Mouse (Mus musculus) intestine, postnatal 0 days (tissue): Measurements from ENCODE around the gene Nrp1. TPM values are rescaled to one million over a fixed set of nuclear protein-coding genes. Genes with fewer than 3 reads are reported as not detected.

Experiments
- ATAC-seq: fragments of 200-750 bp; cut with Nextera tagmentation; 2 replicates; pipeline ENCODE4 v1.8.0; 2017; ENCODE audit warnings: mild to moderate bottlenecking, moderate TSS enrichment, moderate library complexity
- H3K27ac ChIP-seq: fragments of 300-500 bp; sonication (generic); 2 replicates; pipeline ENCODE4 v1.5.1; 2014; ENCODE audit warnings: mild to moderate bottlenecking, low read depth, low read length, moderate library complexity
- H3K27me3 ChIP-seq: fragments of 300-500 bp; sonication (generic); replicated peaks from 2 replicates; pipeline ENCODE4 v1.6.1; 2014; ENCODE audit warnings: low read length, mixed read lengths; ENCODE audit not compliant: control insufficient read depth, insufficient read depth
- H3K36me3 ChIP-seq: fragments of 300-500 bp; sonication (generic); 2 replicates; pipeline ENCODE4 v1.6.1; 2014; ENCODE audit warnings: mild to moderate bottlenecking, moderate library complexity; ENCODE audit not compliant: control insufficient read depth, insufficient read depth
- H3K4me1 ChIP-seq: fragments of 300-500 bp; sonication (generic); replicated peaks from 2 replicates; pipeline ENCODE4 v1.6.1; 2014; ENCODE audit warnings: antibody characterized with exemption, low read length, mixed read lengths; ENCODE audit not compliant: control insufficient read depth, insufficient read depth
- H3K4me2 ChIP-seq: fragments of 300-500 bp; sonication (generic); replicated peaks from 2 replicates; pipeline ENCODE4 v1.6.1; 2014; ENCODE audit warnings: low read depth, mild to moderate bottlenecking, moderate library complexity
- H3K4me3 ChIP-seq: fragments of 300-500 bp; sonication (generic); 2 replicates; pipeline ENCODE4 v1.5.1; 2014; ENCODE audit warnings: low read depth, low read length
- H3K9ac ChIP-seq: fragments of 300-500 bp; sonication (generic); 2 replicates; pipeline ENCODE4 v1.6.1; 2014; ENCODE audit warnings: mild to moderate bottlenecking, low read depth, low read length
- H3K9me3 ChIP-seq: fragments of 300-500 bp; sonication (generic); 2 replicates; pipeline ENCODE4 v1.6.1; 2016; ENCODE audit warnings: mixed run types; ENCODE audit not compliant: control insufficient read depth
- CTCF ChIP-seq: sonication (generic); IDR thresholded peaks from 2 replicates; pipeline ENCODE4 v1.5.1; 2016; ENCODE audit warnings: low read depth, mild to moderate bottlenecking, control low read depth, antibody characterized with exemption, moderate library complexity
- WGBS: fragments of 180-500 bp; shearing (Covaris S2); extraction: QIAGEN DNeasy Blood & Tissue Kit; methylation state at CpG from one replicate; pipeline ENCODE4 v1.1.7; 2014; 5-methylcytosine and 5-hydroxymethylcytosine counted together
- polyA plus RNA-seq: library from polyadenylated mRNA; unstranded; fragments of >200 nt; fragmentation: Nextera tagmentation; extraction: Ambion mirVana; gene quantifications from 2 replicates; pipeline ENCODE4 v1.2.1, GENCODE M21; 2015

Gene Nrp1
- polyA plus RNA-seq, 1 experiment from 2014 or later: 15.7 TPM

DNA sequence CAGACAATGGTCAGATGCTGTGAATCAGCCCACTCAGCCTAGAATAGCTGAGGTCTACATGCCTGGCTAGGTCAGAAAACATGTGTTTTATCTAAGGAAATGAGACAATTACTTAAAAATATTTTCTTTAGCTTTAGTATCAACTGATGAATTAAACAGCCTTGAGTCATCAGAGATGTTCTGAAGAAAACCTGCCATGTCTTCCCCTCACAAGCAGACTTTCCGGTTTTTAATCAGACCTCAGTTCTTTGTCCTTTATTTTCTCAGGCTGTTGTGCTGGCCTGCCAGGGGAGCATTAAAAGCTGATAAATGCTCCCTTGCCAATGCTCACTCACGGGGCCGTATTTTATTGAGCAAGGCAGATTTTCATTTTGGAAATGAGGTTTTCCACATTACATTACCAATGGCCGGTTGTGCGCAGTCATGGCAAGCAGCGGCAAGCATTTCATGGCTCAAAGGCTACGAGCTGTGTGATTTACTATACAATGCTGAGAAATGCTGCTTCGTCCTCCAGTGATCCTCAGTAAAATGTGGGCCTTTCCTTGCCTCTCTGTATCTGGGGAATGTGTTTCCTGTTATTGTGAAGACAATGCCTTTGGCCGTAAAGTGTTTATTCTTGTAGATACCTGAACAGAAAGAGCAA, 92.1 kb downstream of the Nrp1 start:
- no peak for TF ChIP-seq CTCF

DNA sequence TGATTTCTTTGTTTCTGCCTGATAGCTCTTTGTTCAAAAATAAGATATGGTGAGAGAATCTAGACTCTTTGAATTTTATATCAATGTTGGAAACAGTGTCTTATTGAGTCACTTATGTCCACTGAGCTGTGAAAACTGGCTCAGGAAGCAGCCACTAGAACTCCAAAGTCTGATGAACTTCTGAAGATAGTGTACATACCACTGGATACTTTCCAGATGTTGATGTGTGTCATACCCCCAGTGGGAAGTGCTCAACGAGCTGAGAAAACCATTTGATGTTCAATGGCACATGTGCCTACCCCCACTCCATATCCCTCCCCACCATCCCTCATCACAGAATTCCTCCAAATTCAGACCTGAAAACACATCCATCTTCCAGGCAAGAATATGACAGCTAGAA, 92.7 kb downstream of the Nrp1 start:
- no peak overlapping the region for H3K27ac ChIP-seq
- H3K9ac ChIP-seq: no peak overlapping the region
- TF ChIP-seq CTCF: no peak
- H3K4me1 ChIP-seq: no peaks in the 10 kb centered on the region
- no peaks in the 10 kb centered on the region for H3K9me3 ChIP-seq
- no peak for ATAC-seq
- no peak overlapping the region for H3K4me2 ChIP-seq
- no peak overlapping the region for H3K4me3 ChIP-seq
- H3K36me3 ChIP-seq: no peaks in the 10 kb centered on the region
- WGBS: 46% methylated on average over 1 of the region's 1 CpGs
- no peaks in the 10 kb centered on the region for H3K27me3 ChIP-seq

More for the DNA sequence above, 92.1 kb downstream of the Nrp1 start:
- no peak overlapping the region for H3K9ac ChIP-seq
- no peak overlapping the region for H3K27ac ChIP-seq
- no peak overlapping the region for H3K4me2 ChIP-seq
- H3K9me3 ChIP-seq: no peaks in the 10 kb centered on the region
- WGBS: 69% methylated on average over 9 of the region's 9 CpGs
- H3K4me3 ChIP-seq: no peak overlapping the region
- no peaks in the 10 kb centered on the region for H3K4me1 ChIP-seq
- no peaks in the 10 kb centered on the region for H3K36me3 ChIP-seq
- H3K27me3 ChIP-seq: no peaks in the 10 kb centered on the region
- ATAC-seq: no peak

DNA sequence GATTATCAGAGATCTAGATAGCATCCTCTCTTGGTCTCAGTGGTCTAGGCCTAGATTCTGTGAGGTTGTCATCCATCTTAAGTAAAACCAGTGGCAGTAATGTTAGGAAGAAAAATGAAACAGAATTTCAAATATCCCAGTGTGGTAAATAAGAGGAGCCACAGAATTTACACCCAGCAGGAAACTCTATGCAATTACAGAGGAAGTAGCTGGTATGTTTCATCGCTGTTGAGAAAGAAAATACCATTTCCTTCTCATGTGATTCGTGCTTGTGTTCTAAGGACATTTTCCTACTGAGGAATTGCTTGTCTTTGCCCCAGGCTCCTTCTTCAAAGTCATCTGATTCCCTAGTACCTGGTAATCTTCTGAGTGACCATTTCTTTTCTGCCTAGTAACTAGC, 95.1 kb downstream of the Nrp1 start:
- Histone ChIP-seq H3K4me2 (no peak overlapping the region), H3K4me1 (no peaks in the 10 kb centered on the region), H3K9me3 (no peaks in the 10 kb centered on the region), H3K36me3 (no peaks in the 10 kb centered on the region), H3K27me3 (no peaks in the 10 kb centered on the region), H3K27ac (no peak overlapping the region), H3K9ac (no peak overlapping the region), H3K4me3 (no peak overlapping the region)
- WGBS: 75% methylated on average over 2 of the region's 2 CpGs
- TF ChIP-seq CTCF: no peak
- ATAC-seq: no peak

DNA sequence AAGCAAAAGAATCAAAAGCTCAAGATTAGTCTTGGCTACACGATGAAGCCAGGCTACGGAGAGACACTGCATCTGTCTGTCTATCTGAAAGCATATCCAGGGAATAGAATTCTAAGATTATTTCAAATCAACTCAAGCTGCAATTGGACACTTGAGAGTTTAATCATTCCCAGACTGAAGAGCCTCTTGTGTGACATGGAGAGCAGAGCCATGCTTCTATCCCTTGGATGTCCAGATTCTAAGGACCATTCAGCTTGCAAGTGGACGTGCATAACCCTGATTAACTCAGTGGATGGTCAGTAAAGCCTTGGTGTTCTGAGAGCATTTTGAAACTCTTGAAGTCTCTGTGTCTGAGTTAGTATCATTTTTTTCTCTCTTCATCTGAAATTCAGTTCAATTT, 95.6 kb downstream of the Nrp1 start:
- no peak overlapping the region for H3K4me3 ChIP-seq
- H3K4me2 ChIP-seq: no peak overlapping the region
- H3K27ac ChIP-seq: no peak overlapping the region
- TF ChIP-seq CTCF: no peak
- no peaks in the 10 kb centered on the region for H3K4me1 ChIP-seq
- no peaks in the 10 kb centered on the region for H3K9me3 ChIP-seq
- no peaks in the 10 kb centered on the region for H3K36me3 ChIP-seq
- no peak for ATAC-seq
- no peak overlapping the region for H3K9ac ChIP-seq
- no peaks in the 10 kb centered on the region for H3K27me3 ChIP-seq
- WGBS: 88% methylated on average over 3 of the region's 3 CpGs

DNA sequence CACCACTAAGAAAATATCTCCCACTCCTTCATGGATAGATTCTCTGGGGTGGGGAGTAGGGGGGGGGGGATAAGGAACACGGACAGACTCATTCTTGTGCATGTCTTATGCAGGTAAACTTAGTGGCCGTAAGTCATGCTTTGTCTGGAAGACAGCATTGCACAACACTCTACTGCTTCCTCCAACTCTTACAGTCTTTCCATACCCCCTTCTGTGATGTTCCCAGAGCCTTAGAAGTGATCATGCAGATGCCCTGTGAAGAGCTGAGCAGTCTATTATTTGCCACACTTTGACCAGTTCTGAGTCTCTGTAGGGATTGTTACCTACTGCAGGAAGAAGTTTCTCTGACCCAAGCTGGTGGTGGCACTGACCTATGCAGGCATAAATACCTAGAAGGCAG, 98.9 kb downstream of the Nrp1 start:
- TF ChIP-seq CTCF: no peak
- Histone ChIP-seq H3K9me3 (no peaks in the 10 kb centered on the region), H3K36me3 (no peaks in the 10 kb centered on the region; the same call in 1 of the 2 replicates), H3K4me3 (no peak overlapping the region), H3K4me2 (no peak overlapping the region), H3K4me1 (no peaks in the 10 kb centered on the region), H3K27me3 (no peaks in the 10 kb centered on the region), H3K9ac (no peak overlapping the region), H3K27ac (no peak overlapping the region)
- no peak for ATAC-seq
- WGBS: 82% methylated on average over 2 of the region's 2 CpGs

DNA sequence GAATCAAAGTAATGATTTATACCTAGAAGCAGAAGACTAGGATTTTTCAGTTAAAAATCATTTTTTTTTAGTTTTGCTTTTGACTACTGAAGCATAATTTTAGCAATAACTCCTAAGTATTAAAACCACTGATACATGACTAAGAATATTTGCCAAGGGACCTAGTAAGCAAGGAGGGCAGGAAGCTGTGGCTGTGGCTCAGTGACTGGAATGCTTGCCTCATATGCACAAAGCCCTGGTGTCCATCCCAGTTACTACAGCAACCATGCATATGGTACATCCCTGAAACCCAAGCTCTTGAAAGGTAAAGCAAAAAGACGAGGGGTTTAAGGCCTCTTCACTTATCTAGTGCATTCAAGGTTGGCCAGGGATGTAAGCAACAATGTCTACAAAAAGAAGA, 101.3 kb downstream of the Nrp1 start:
- WGBS: 76% methylated on average over 1 of the region's 1 CpGs
- no peak for ATAC-seq
- H3K4me3 ChIP-seq: no peak overlapping the region
- H3K9ac ChIP-seq: no peak overlapping the region
- no peak overlapping the region for H3K4me2 ChIP-seq
- no peaks in the 10 kb centered on the region for H3K4me1 ChIP-seq
- no peak overlapping the region for H3K27ac ChIP-seq
- H3K27me3 ChIP-seq: no peaks in the 10 kb centered on the region
- H3K9me3 ChIP-seq: no peaks in the 10 kb centered on the region
- no peak for TF ChIP-seq CTCF
- H3K36me3 ChIP-seq: no peaks in the 10 kb centered on the region; the same call in 1 of the 2 replicates

DNA sequence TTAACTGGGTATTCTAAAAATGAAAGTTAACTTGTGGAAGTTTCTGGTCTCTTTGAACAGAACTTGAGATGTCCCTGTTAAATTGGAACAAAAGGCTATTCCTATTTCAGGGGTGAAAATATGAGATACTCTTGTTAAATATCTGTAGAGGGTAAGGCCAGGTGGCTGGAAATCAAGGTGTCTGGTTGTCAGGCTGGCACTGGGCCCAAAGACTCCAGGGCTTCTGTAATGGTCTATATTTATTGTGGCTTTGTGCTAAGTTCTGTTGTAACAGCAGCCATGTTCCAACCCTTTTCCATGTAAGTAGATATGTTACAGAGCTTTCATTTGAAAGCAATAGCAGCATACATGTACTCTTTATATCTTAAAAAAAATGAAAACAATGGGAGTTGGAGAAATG, 103.3 kb downstream of the Nrp1 start:
- no peaks in the 10 kb centered on the region; the same call in 1 of the 2 replicates for H3K36me3 ChIP-seq
- no peak overlapping the region for H3K4me2 ChIP-seq
- no peak overlapping the region for H3K9ac ChIP-seq
- H3K27me3 ChIP-seq: no peaks in the 10 kb centered on the region
- TF ChIP-seq CTCF: no peak
- H3K27ac ChIP-seq: no peak overlapping the region
- H3K4me1 ChIP-seq: no peaks in the 10 kb centered on the region
- H3K9me3 ChIP-seq: no peaks in the 10 kb centered on the region
- ATAC-seq: no peak
- H3K4me3 ChIP-seq: no peak overlapping the region
